Mouse (Mus musculus): ENCODE data around the gene Utrn.

GRCm38 (mm10) chr10:12500489-12500888, 368.7 kb downstream of the Utrn start:
- TF ChIP-seq CTCF (IDR thresholded peaks at IDR 0.05; ENCODE audit: borderline replicate concordance, extremely low read depth, insufficient read depth, insufficient read length) (no peak), POLR2A (IDR thresholded peaks at IDR 0.05; ENCODE audit: borderline replicate concordance, extremely low read depth, insufficient read depth, insufficient read length, poor library complexity, severe bottlenecking) (no peak)
